Mouse (Mus musculus): Measurements from ENCODE around the gene Cryab. TPM values are rescaled to one million over a fixed set of nuclear protein-coding genes. Genes with fewer than 3 reads are reported as not detected.

Gene Cryab
- polyA plus RNA-seq, 1 experiment from 2014 or later, result 1,022 TPM

DNA sequence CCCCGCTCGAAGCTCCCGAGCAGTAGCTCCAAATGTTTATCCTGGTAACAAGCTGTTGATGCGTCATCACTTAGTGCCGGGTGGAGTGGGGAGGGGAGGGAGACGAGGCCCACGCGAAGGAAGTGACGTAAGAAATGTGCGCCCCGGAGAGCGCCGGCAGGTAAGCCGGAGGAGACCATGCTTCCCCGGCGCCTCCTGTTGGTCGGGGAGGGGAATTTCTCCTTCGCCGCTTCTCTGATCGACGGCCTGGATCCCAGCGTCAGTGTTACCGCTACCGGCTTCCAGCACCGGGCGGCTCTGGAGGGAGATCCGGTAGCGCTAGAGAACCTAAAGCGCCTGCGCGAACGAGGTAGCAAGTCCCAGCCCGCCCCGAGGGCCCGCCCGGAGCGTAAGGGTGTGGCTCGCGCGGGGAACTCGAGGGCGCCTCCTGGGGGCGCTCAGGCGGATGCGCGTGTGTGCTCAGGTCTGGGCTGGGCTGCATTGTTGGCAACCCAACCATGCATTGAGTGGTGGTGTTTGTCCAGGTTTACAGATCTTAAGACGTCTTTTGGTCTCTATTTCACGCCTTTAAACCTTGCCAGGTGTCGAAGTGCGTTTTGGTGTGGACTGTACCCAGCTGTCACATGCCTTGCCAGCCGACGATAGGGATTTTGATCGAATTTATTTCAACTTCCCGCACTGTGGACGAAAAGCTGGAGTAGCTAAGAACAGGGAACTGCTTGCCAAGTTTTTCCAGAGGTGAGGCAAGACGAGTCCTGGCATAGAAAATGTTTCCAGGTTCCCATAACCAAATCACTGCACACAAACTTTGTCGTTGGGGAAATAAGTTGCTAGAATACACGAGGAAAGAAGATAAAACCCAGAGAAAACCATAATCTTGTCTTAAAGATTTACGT, 17.2 kb downstream of the Cryab start, which contains the start of gene Fdxacb1:
Gene Fdxacb1 (plus strand): TSS at position 130 of the 896 bp plus-strand sequence.
- H3K4me3 ChIP-seq, result peak within 1 kb of the TSS; percentile 66
- peak within 1 kb of the TSS; percentile 73 for H3K4me2 ChIP-seq
- peaks cover 20% of the 10 kb centered on the region for H3K4me1 ChIP-seq
- peak; percentile 90 for ATAC-seq (ENCODE audit: extremely low read depth, insufficient number of reproducible peaks, low FRiP score, low TSS enrichment)
- peak within 1 kb of the TSS; percentile 95 for H3K27ac ChIP-seq (replicated peaks)
- WGBS, result 3% methylated on average over 59 of the region's 59 CpGs
- H3K9me3 ChIP-seq, result no peaks in the 10 kb centered on the region
- H3K36me3 ChIP-seq, result peaks cover 23% of the 10 kb centered on the region
- no peaks in the 10 kb centered on the region for H3K27me3 ChIP-seq (replicated peaks)
- H3K9ac ChIP-seq, result peak within 1 kb of the TSS; percentile 83

DNA sequence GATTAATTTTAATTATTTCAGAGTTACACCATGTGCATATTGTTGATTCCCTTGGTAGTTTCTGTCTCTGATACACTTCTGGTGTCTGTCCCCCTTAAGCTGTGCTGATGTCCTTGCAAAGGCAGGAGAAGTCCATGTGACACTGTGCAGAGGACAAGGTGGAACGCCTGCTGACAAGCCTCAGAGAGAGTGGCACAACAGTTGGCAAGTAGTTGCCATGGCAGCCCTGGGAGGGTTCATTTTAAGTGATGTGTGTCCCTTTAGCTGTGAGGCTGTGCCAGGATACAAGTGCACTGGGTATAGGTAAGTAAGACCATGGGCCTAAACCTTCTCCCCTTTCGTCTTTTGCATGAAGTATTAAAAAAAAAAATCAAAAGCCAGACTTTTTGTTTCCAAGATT, 18.9 kb downstream of the Cryab start:
- no peaks in the 10 kb centered on the region for H3K27me3 ChIP-seq (replicated peaks)
- no peak for ATAC-seq (ENCODE audit: extremely low read depth, insufficient number of reproducible peaks, low FRiP score, low TSS enrichment)
- H3K9me3 ChIP-seq, result no peaks in the 10 kb centered on the region
- no peak overlapping the region for H3K4me2 ChIP-seq
- peaks cover 19% of the 10 kb centered on the region for H3K36me3 ChIP-seq
- 69% methylated on average over 2 of the region's 2 CpGs for WGBS
- H3K9ac ChIP-seq, result peak overlapping the region; percentile 50; the same call in 1 of the 2 replicates
- no peak overlapping the region for H3K4me3 ChIP-seq
- H3K4me1 ChIP-seq, result peaks cover 31% of the 10 kb centered on the region
- H3K27ac ChIP-seq (replicated peaks), result no peak overlapping the region

DNA sequence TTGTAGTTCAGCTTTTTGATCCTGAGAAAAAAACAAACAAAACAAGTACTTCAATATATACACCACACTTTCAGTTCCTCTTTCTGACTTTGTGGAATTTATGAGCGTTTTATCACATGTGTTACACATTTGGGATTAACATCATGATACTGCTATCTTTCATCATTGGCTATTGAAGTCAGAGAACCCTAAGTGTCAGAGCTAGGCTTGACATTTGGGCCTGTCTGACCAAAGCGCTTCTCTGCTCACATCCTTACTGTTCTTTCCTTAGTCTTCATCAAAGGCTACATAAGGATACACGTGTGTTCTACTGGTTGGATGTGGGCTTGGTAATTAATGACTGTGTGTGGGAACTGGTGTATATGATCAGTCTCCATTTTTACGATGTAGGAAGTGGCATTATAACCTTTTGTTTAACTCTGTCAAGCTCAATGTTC, 22.9 kb downstream of the Cryab start:
- H3K9me3 ChIP-seq, result no peaks in the 10 kb centered on the region
- H3K4me3 ChIP-seq, result no peak overlapping the region
- peak overlapping the region; percentile 86 for H3K4me2 ChIP-seq
- H3K27me3 ChIP-seq (replicated peaks), result no peaks in the 10 kb centered on the region
- ATAC-seq (ENCODE audit: extremely low read depth, insufficient number of reproducible peaks, low FRiP score, low TSS enrichment), result no peak
- 71% methylated on average over 4 of the region's 4 CpGs for WGBS
- H3K9ac ChIP-seq, result peak overlapping the region; percentile 97
- H3K4me1 ChIP-seq, result peaks cover 28% of the 10 kb centered on the region
- no peak overlapping the region for H3K27ac ChIP-seq (replicated peaks)
- H3K36me3 ChIP-seq, result peaks cover 32% of the 10 kb centered on the region

- Histone ChIP-seq H3K27ac (replicated peaks) (peak within 1 kb of the TSS; percentile 70), H3K4me2 (peak within 1 kb of the TSS; percentile 86), H3K4me3 (peak within 1 kb of the TSS; percentile 97), H3K36me3 (peaks cover 42% of the 10 kb centered on the region), H3K4me1 (peaks cover 21% of the 10 kb centered on the region), H3K27me3 (replicated peaks) (no peaks in the 10 kb centered on the region), H3K9ac (peak within 1 kb of the TSS; percentile 97), H3K9me3 (no peaks in the 10 kb centered on the region)
- peak; percentile 65; the same call in 1 of the 2 replicates for ATAC-seq (ENCODE audit: extremely low read depth, insufficient number of reproducible peaks, low FRiP score, low TSS enrichment)
- WGBS, result under 1% methylated on average over 31 of the region's 51 CpGs
These were observed 24.0 kb downstream of the Cryab start, which contains the start of the genes Alg9 and 1110032A03Rik for GRCm38 (mm10) chr9:50774991-50775612. TSS of gene Alg9 (plus strand) at chr9:50775019. TSS of gene 1110032A03Rik (minus strand) at chr9:50775520.

- H3K27ac ChIP-seq (replicated peaks), result peak overlapping the region; percentile 70
- H3K4me3 ChIP-seq, result peak overlapping the region; percentile 97
- H3K27me3 ChIP-seq (replicated peaks), result no peaks in the 10 kb centered on the region
- under 1% methylated on average over 27 of the region's 30 CpGs for WGBS
- peaks cover 47% of the 10 kb centered on the region for H3K36me3 ChIP-seq
- ATAC-seq (ENCODE audit: extremely low read depth, insufficient number of reproducible peaks, low FRiP score, low TSS enrichment), result no peak
- H3K9me3 ChIP-seq, result no peaks in the 10 kb centered on the region
- H3K4me1 ChIP-seq, result peaks cover 21% of the 10 kb centered on the region
- peak overlapping the region; percentile 86 for H3K4me2 ChIP-seq
- H3K9ac ChIP-seq, result peak overlapping the region; percentile 97
These were observed 24.6 kb downstream of the Cryab start for GRCm38 (mm10) chr9:50775662-50776126.

DNA sequence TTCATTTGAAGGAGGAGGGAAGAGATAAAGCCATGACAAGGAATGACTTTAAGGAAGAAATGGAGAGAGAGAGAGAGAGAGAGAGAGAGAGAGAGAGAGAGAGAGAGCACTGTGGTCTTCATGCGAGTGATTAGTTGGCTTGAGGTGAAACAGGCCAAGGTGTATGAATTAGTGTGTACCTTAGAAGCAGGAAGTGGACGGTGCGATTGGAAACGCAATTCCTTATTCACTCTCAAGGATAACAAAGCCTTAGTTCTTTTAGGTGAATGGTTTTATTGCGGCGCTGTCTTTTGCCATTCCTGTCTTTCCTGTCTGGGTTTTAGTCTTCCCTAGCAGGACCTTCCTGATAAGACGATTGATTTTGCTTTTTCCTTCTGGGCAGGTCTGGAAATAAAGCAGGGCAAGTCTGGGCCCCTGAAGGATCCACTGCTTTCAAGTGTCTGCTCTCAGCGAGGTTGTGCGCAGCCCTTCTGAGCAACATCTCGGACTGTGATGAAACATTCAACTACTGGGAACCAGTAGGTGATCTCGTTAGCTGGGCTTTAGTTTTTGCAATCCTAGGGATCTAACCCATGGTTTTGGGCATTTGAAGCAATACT, 25.1 kb downstream of the Cryab start:
- Histone ChIP-seq H3K27ac (replicated peaks) (no peak overlapping the region), H3K27me3 (replicated peaks) (no peaks in the 10 kb centered on the region), H3K36me3 (peaks cover 49% of the 10 kb centered on the region), H3K4me3 (peak overlapping the region; percentile 97), H3K4me2 (peak overlapping the region; percentile 86), H3K9ac (peak overlapping the region; percentile 97), H3K4me1 (peaks cover 21% of the 10 kb centered on the region), H3K9me3 (no peaks in the 10 kb centered on the region)
- ATAC-seq (ENCODE audit: extremely low read depth, insufficient number of reproducible peaks, low FRiP score, low TSS enrichment), result no peak
- 58% methylated on average over 11 of the region's 11 CpGs for WGBS

GRCm38 (mm10) chr9:50782155-50782554, 31.0 kb downstream of the Cryab start:
- Histone ChIP-seq H3K27ac (replicated peaks) (no peak overlapping the region), H3K4me3 (no peak overlapping the region), H3K4me2 (no peak overlapping the region), H3K4me1 (no peaks in the 10 kb centered on the region), H3K36me3 (peaks cover 91% of the 10 kb centered on the region), H3K9ac (no peak overlapping the region), H3K9me3 (no peaks in the 10 kb centered on the region), H3K27me3 (replicated peaks) (no peaks in the 10 kb centered on the region)
- WGBS, result 73% methylated on average over 2 of the region's 2 CpGs
- no peak for ATAC-seq (ENCODE audit: extremely low read depth, insufficient number of reproducible peaks, low FRiP score, low TSS enrichment)

DNA sequence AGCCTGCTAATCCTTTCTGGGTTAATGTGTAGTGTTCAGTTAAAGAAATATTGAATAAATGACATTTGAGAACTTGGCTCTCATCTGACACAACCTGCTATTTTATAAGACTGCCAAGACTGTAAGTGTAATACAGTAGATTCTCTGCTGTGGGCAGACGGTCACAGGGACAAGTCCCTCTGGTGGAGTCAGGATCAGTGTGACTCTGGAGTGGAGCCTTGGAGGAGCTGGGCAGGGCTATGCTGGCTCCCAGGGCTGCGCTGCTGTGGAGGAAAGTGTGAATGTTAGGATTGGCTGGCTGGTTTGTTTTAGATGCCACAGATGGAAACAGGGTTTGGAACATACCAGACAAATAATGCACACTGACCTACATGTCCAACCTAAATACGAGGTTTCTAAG, 44.1 kb downstream of the Cryab start:
- no peak overlapping the region for H3K9ac ChIP-seq
- ATAC-seq (ENCODE audit: extremely low read depth, insufficient number of reproducible peaks, low FRiP score, low TSS enrichment), result no peak
- WGBS, result 92% methylated on average over 3 of the region's 3 CpGs
- no peak overlapping the region for H3K4me3 ChIP-seq
- no peak overlapping the region for H3K27ac ChIP-seq (replicated peaks)
- H3K27me3 ChIP-seq (replicated peaks), result no peaks in the 10 kb centered on the region
- no peak overlapping the region for H3K4me2 ChIP-seq
- no peaks in the 10 kb centered on the region for H3K9me3 ChIP-seq
- H3K4me1 ChIP-seq, result no peaks in the 10 kb centered on the region
- H3K36me3 ChIP-seq, result peaks cover 73% of the 10 kb centered on the region

GRCm38 (mm10) chr9:50796776-50797175, 45.7 kb downstream of the Cryab start:
- peaks cover 74% of the 10 kb centered on the region for H3K36me3 ChIP-seq
- 87% methylated on average over 8 of the region's 8 CpGs for WGBS

DNA sequence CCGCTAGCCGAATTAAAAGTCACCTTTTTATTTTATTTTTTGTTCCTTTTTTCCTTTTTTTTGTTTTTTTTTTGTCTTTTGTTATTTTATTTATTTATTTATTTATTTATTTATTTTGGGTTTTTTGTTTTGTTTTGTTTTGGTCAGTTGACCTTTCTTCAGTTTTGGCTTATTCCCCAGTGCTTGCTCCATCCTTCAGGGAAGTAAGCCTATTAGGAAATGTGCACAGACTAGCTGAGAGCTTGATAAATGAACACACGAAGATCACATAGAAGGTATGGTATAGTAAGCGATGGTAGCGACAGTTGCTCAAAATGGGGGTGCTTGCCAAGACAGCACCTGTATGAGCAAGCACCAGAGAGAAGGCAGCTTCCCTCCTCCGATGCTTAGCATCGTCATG, 46.5 kb downstream of the Cryab start:
- Histone ChIP-seq H3K4me2 (no peak overlapping the region), H3K4me1 (no peaks in the 10 kb centered on the region), H3K36me3 (peaks cover 73% of the 10 kb centered on the region), H3K27ac (replicated peaks) (no peak overlapping the region), H3K9me3 (no peaks in the 10 kb centered on the region), H3K27me3 (replicated peaks) (no peaks in the 10 kb centered on the region), H3K9ac (no peak overlapping the region), H3K4me3 (no peak overlapping the region)
- no peak for ATAC-seq (ENCODE audit: extremely low read depth, insufficient number of reproducible peaks, low FRiP score, low TSS enrichment)
- WGBS, result 91% methylated on average over 7 of the region's 7 CpGs

More at GRCm38 (mm10) chr9:50796776-50797175, 45.7 kb downstream of the Cryab start:
- no peaks in the 10 kb centered on the region for H3K27me3 ChIP-seq (replicated peaks)
- H3K9ac ChIP-seq, result no peak overlapping the region
- no peaks in the 10 kb centered on the region for H3K9me3 ChIP-seq
- no peaks in the 10 kb centered on the region for H3K4me1 ChIP-seq
- H3K4me3 ChIP-seq, result no peak overlapping the region
- no peak for ATAC-seq (ENCODE audit: extremely low read depth, insufficient number of reproducible peaks, low FRiP score, low TSS enrichment)
- H3K4me2 ChIP-seq, result no peak overlapping the region
- H3K27ac ChIP-seq (replicated peaks), result no peak overlapping the region

- Histone ChIP-seq H3K9me3 (no peaks in the 10 kb centered on the region), H3K4me1 (no peaks in the 10 kb centered on the region), H3K4me3 (no peak overlapping the region), H3K9ac (no peak overlapping the region), H3K4me2 (no peak overlapping the region), H3K36me3 (peaks cover 78% of the 10 kb centered on the region), H3K27me3 (replicated peaks) (no peaks in the 10 kb centered on the region), H3K27ac (replicated peaks) (no peak overlapping the region)
- no peak for ATAC-seq (ENCODE audit: extremely low read depth, insufficient number of reproducible peaks, low FRiP score, low TSS enrichment)
- WGBS, result 83% methylated on average over 5 of the region's 5 CpGs
These were observed 47.2 kb downstream of the Cryab start for GRCm38 (mm10) chr9:50798368-50798767.
